Mouse (Mus musculus): ENCODE measurements at regions not wholly inside any gene's neighbourhood (a gene's known extent, or its start where the extent isn't known, plus 50 kb on each side); places are given as distances from the start of the nearest gene placed in this dataset.
A peak's percentile ranks its signal among the peaks of the same experiment; 100 is the strongest.

DNA sequence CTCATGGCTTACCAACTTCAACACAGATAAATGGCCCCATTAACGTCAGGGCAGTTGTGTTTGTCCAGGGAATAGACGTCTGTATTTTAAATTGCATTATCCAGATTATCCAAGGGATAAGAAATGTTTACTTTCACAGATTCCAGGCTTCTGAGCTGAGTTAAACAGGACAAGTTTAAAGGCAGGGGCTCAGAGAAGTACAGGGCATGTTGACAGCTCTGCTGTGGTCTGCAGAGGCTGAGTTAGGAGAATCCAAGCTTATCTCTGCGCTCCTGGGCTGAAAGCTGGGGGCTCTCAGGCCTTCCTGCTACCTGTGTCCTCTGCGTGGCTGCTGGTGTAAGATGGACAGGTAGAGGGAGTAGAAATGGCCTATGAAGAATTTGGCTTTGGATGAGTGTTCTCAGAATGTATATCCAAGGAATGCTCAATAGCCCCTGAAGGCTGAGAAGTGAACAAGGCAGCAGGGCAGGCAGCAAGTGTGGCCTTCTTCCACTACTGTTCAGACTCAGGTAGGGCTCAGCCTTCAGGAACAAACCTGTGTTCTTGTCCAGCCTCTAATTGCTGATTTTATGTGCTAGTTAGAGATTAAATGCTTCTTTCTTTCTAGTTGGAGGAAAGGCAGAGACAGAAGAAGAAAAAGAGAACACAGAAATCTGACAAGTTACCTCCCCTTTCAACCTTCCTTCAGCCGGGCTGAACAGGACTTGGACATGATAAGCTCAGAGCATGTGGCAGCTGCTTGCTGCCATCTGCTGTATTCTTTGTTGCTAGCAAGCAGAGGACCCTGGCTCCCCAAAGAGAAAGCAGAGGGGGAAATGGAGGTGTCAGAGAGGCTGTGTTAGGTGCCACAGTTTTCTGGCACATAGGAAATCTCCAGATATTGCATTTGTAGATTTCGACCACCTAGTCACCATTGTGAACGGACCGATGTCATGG lies 77.9 kb upstream of the Grem2 start:
- 44% methylated on average over 8 of the region's 8 CpGs for WGBS
- H3K36me3 ChIP-seq = no peaks in the 10 kb centered on the region
- no peak overlapping the region for H3K9ac ChIP-seq

DNA sequence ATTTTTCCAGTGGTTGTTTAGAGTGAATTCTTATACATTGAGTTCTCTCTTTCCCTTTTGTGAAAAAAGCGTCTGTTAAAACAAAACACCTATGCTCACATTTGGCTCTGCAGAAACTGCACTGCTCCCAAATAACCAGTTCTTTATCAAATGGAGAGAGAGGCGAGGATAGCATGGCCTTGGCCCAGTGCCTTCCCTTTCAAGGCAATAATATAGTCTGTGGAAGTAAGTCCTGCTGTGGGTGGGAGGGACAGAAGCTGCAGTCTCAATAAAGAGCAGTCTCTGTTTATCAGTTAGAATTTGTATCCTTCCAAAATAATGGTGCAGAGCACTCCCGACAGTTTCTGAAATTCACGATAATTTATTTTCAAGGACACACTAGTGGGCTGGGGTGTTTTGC lies 70.9 kb upstream of the Grem2 start:
- H3K27ac ChIP-seq = no peak overlapping the region
- no peak overlapping the region for H3K4me2 ChIP-seq
- H3K9ac ChIP-seq = no peak overlapping the region
- H3K27me3 ChIP-seq = no peaks in the 10 kb centered on the region
- H3K4me3 ChIP-seq = no peak overlapping the region
- H3K4me1 ChIP-seq = no peaks in the 10 kb centered on the region
- H3K36me3 ChIP-seq = no peaks in the 10 kb centered on the region
- ATAC-seq (ENCODE audit: borderline replicate concordance, extremely low read depth, low FRiP score, low TSS enrichment) = no peak
- 70% methylated on average over 4 of the region's 4 CpGs for WGBS
- no peaks in the 10 kb centered on the region for H3K9me3 ChIP-seq

More for the DNA sequence above, 77.9 kb upstream of the Grem2 start:
- Histone ChIP-seq H3K9me3 (no peaks in the 10 kb centered on the region), H3K4me2 (no peak overlapping the region), H3K4me1 (no peaks in the 10 kb centered on the region), H3K27ac (no peak overlapping the region), H3K4me3 (no peak overlapping the region), H3K27me3 (no peaks in the 10 kb centered on the region)
- peak; percentile 65; the same call in 1 of the 2 replicates for ATAC-seq (ENCODE audit: borderline replicate concordance, extremely low read depth, low FRiP score, low TSS enrichment)

DNA sequence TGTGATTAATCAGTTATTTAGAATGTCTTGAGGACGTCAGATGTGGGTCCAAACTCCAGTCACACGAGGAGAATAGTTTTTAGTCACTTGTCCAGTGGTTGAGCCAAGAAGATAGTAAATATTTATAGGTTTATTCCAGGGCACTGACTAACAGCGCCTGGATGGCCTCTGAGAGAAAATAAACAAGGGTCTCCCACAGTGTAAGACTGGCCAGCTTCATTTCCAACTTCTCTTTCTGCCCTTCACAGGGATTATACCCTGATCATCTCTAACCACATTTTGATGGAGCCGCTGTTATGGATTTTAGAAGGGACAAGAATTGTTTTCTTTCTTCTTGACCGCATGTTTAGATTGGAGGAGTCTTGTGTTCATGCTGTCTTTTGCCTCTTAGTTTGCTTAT lies 67.0 kb upstream of the Grem2 start:
- ATAC-seq (ENCODE audit: borderline replicate concordance, extremely low read depth, low FRiP score, low TSS enrichment) = peak; percentile 59; the same call in 1 of the 2 replicates
- no peaks in the 10 kb centered on the region for H3K36me3 ChIP-seq
- no peaks in the 10 kb centered on the region for H3K9me3 ChIP-seq
- no peaks in the 10 kb centered on the region for H3K4me1 ChIP-seq
- H3K27ac ChIP-seq = no peak overlapping the region
- H3K9ac ChIP-seq = no peak overlapping the region
- 39% methylated on average over 5 of the region's 5 CpGs for WGBS
- H3K4me3 ChIP-seq = no peak overlapping the region
- no peaks in the 10 kb centered on the region for H3K27me3 ChIP-seq
- H3K4me2 ChIP-seq = no peak overlapping the region

DNA sequence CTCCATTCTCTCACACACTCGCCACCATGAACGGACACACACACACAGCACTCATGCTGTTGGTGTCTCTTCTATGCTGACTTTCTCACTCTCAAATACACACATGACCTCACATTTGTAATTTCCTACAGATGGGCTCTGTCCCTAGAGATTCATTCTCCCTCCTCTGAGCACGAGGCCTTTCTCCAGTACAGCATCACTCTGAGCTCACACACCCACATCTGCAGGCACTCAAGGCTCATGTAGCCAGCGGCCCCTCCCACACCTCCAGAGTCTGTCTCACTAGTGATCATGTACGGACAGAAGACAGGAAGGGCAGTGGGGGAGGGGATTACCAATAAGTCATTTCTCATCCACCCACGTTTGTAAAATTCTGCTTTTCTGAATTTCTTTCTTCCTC lies 50.3 kb upstream of the Grem2 start:
- H3K9me3 ChIP-seq = no peaks in the 10 kb centered on the region
- no peaks in the 10 kb centered on the region for H3K36me3 ChIP-seq
- WGBS = 39% methylated on average over 6 of the region's 6 CpGs
- ATAC-seq (ENCODE audit: borderline replicate concordance, extremely low read depth, low FRiP score, low TSS enrichment) = no peak
- H3K4me2 ChIP-seq = no peak overlapping the region
- no peak overlapping the region for H3K27ac ChIP-seq
- no peaks in the 10 kb centered on the region for H3K27me3 ChIP-seq
- H3K4me1 ChIP-seq = no peaks in the 10 kb centered on the region
- H3K4me3 ChIP-seq = no peak overlapping the region
- no peak overlapping the region for H3K9ac ChIP-seq

Data from lung, embryonic 15.5 days (tissue).